Mouse (Mus musculus) liver, embryonic 16.5 days (tissue): ENCODE measurements around the gene Celf2. TPM values are rescaled to one million over a fixed set of nuclear protein-coding genes. Genes with fewer than 3 reads are reported as not detected.

Experiments
- ATAC-seq: fragments of 200-750 bp; cut with Nextera tagmentation; 2 replicates; pipeline ENCODE4 v1.8.0; 2017; ENCODE audit warnings: low read depth, mild to moderate bottlenecking, moderate number of reproducible peaks, moderate library complexity
- H3K27ac ChIP-seq: fragments of 300-500 bp; sonication (generic); 2 replicates; pipeline ENCODE4 v1.5.1; 2014; ENCODE audit warnings: mild to moderate bottlenecking, low read length
- H3K27me3 ChIP-seq: fragments of 300-500 bp; sonication (generic); 2 replicates; pipeline ENCODE4 v1.6.1; 2014; ENCODE audit warnings: low read depth, low read length, mixed read lengths; ENCODE audit not compliant: control insufficient read depth, insufficient read depth
- H3K36me3 ChIP-seq: fragments of 300-500 bp; sonication (generic); 2 replicates; pipeline ENCODE4 v1.6.1; 2014; ENCODE audit warnings: mild to moderate bottlenecking; ENCODE audit not compliant: control insufficient read depth, insufficient read depth
- H3K4me1 ChIP-seq: fragments of 300-500 bp; sonication (generic); 2 replicates; pipeline ENCODE4 v1.6.1; 2014; ENCODE audit warnings: low read depth, low read length, mixed read lengths; ENCODE audit not compliant: control insufficient read depth
- H3K4me2 ChIP-seq: fragments of 300-500 bp; sonication (generic); 2 replicates; pipeline ENCODE4 v1.6.1; 2014; ENCODE audit warnings: low read depth, low read length, mixed read lengths
- H3K4me3 ChIP-seq: fragments of 300-500 bp; sonication (generic); 2 replicates; pipeline ENCODE4 v1.5.1; 2014; ENCODE audit warnings: low read depth, mild to moderate bottlenecking, low read length
- H3K9ac ChIP-seq: fragments of 300-500 bp; sonication (generic); 2 replicates; pipeline ENCODE4 v1.6.1; 2014; ENCODE audit warnings: low read depth, low read length
- H3K9me3 ChIP-seq: fragments of 300-500 bp; sonication (generic); replicated peaks from 2 replicates; pipeline ENCODE4 v1.6.1; 2016; ENCODE audit warnings: low read length; ENCODE audit not compliant: control insufficient read depth
- WGBS: fragments of 180-500 bp; shearing (Covaris S2); extraction: QIAGEN DNeasy Blood & Tissue Kit; methylation state at CpG from one replicate; pipeline ENCODE4 v1.1.7; 2014; ENCODE audit not compliant: insufficient replicate concordance; 5-methylcytosine and 5-hydroxymethylcytosine counted together
- polyA plus RNA-seq: library from polyadenylated mRNA; unstranded; fragments of >200 nt; fragmentation: Nextera tagmentation; extraction: Ambion mirVana; gene quantifications from 2 replicates; pipeline ENCODE4 v1.2.1, GENCODE M21; 2015

Gene Celf2
- polyA plus RNA-seq, 1 experiment from 2014 or later, result 10.0 TPM

- Histone ChIP-seq H3K27ac (0 out of 2 replicates have a peak overlapping the region, but pooled peaks have one; percentile 1), H3K36me3 (no peaks in the 10 kb centered on the region), H3K4me2 (no peak overlapping the region), H3K27me3 (no peaks in the 10 kb centered on the region), H3K4me1 (peaks cover 4% of the 10 kb centered on the region), H3K9ac (no peak overlapping the region), H3K9me3 (no peaks in the 10 kb centered on the region), H3K4me3 (no peak overlapping the region)
- no peak for ATAC-seq
- 58% methylated on average over 11 of the region's 11 CpGs for WGBS
Measured at GRCm38 (mm10) chr2:6705929-6706739, 803.2 kb downstream of the Celf2 start.

- Histone ChIP-seq H3K27ac (no peak overlapping the region), H3K4me1 (peaks cover 4% of the 10 kb centered on the region), H3K36me3 (no peaks in the 10 kb centered on the region), H3K27me3 (no peaks in the 10 kb centered on the region), H3K9ac (no peak overlapping the region), H3K9me3 (no peaks in the 10 kb centered on the region), H3K4me2 (no peak overlapping the region), H3K4me3 (no peak overlapping the region)
- ATAC-seq, result no peak
- whole genome bisulfite sequencing, result 44% methylated on average over 7 of the region's 7 CpGs
Measured at GRCm38 (mm10) chr2:6705475-6705874, 803.9 kb downstream of the Celf2 start.

GRCm38 (mm10) chr2:6704804-6705203 lies 804.6 kb downstream of the Celf2 start:
- H3K27ac ChIP-seq, result no peak overlapping the region
- no peaks in the 10 kb centered on the region for H3K36me3 ChIP-seq
- no peak overlapping the region for H3K9ac ChIP-seq
- ATAC-seq, result no peak
- H3K4me2 ChIP-seq, result no peak overlapping the region
- peaks cover 4% of the 10 kb centered on the region for H3K4me1 ChIP-seq
- H3K27me3 ChIP-seq, result no peaks in the 10 kb centered on the region
- no peaks in the 10 kb centered on the region for H3K9me3 ChIP-seq
- WGBS, result 18% methylated on average over 1 of the region's 1 CpGs
- no peak overlapping the region for H3K4me3 ChIP-seq

GRCm38 (mm10) chr2:6704342-6704741 lies 805.0 kb downstream of the Celf2 start:
- H3K4me2 ChIP-seq, result no peak overlapping the region
- no peak overlapping the region for H3K27ac ChIP-seq
- no peak overlapping the region for H3K9ac ChIP-seq
- peak; percentile 39; the same call in 1 of the 2 replicates for ATAC-seq
- H3K9me3 ChIP-seq, result no peaks in the 10 kb centered on the region
- 23% methylated on average over 7 of the region's 7 CpGs for WGBS
- no peaks in the 10 kb centered on the region for H3K36me3 ChIP-seq
- H3K4me3 ChIP-seq, result no peak overlapping the region
- peaks cover 4% of the 10 kb centered on the region for H3K4me1 ChIP-seq
- H3K27me3 ChIP-seq, result no peaks in the 10 kb centered on the region

- 39% methylated on average over 1 of the region's 1 CpGs for WGBS
- H3K4me3 ChIP-seq, result no peak overlapping the region
- H3K27ac ChIP-seq, result no peak overlapping the region
- no peaks in the 10 kb centered on the region for H3K27me3 ChIP-seq
- H3K36me3 ChIP-seq, result no peaks in the 10 kb centered on the region
- H3K9me3 ChIP-seq, result no peaks in the 10 kb centered on the region
- no peak overlapping the region for H3K9ac ChIP-seq
- no peak for ATAC-seq
- no peak overlapping the region for H3K4me2 ChIP-seq
- no peaks in the 10 kb centered on the region for H3K4me1 ChIP-seq
Measured at GRCm38 (mm10) chr2:6696326-6696725, 813.0 kb downstream of the Celf2 start.

GRCm38 (mm10) chr2:6695353-6695951 lies 813.9 kb downstream of the Celf2 start:
- no peaks in the 10 kb centered on the region for H3K27me3 ChIP-seq
- H3K4me1 ChIP-seq, result no peaks in the 10 kb centered on the region
- no peak for ATAC-seq
- no peaks in the 10 kb centered on the region for H3K36me3 ChIP-seq
- no peak overlapping the region for H3K4me3 ChIP-seq
- no peak overlapping the region for H3K27ac ChIP-seq
- no peak overlapping the region for H3K9ac ChIP-seq
- WGBS, result 29% methylated on average over 4 of the region's 4 CpGs
- no peak overlapping the region for H3K4me2 ChIP-seq
- no peaks in the 10 kb centered on the region for H3K9me3 ChIP-seq

- H3K4me3 ChIP-seq, result no peak overlapping the region
- WGBS, result 61% methylated on average over 2 of the region's 2 CpGs
- H3K27me3 ChIP-seq, result no peaks in the 10 kb centered on the region
- H3K9me3 ChIP-seq, result no peaks in the 10 kb centered on the region
- H3K4me1 ChIP-seq, result no peaks in the 10 kb centered on the region
- no peak overlapping the region for H3K27ac ChIP-seq
- no peak overlapping the region for H3K4me2 ChIP-seq
- no peak overlapping the region for H3K9ac ChIP-seq
- ATAC-seq, result no peak
- no peaks in the 10 kb centered on the region for H3K36me3 ChIP-seq
Measured at GRCm38 (mm10) chr2:6689689-6690088, 819.7 kb downstream of the Celf2 start.

- Histone ChIP-seq H3K4me2 (no peak overlapping the region), H3K9ac (no peak overlapping the region), H3K27ac (no peak overlapping the region), H3K9me3 (no peaks in the 10 kb centered on the region), H3K27me3 (no peaks in the 10 kb centered on the region), H3K36me3 (no peaks in the 10 kb centered on the region), H3K4me1 (no peaks in the 10 kb centered on the region), H3K4me3 (no peak overlapping the region)
- ATAC-seq, result no peak
- 76% methylated on average over 1 of the region's 1 CpGs for WGBS
Measured at GRCm38 (mm10) chr2:6678231-6678630, 831.1 kb downstream of the Celf2 start.

- H3K9ac ChIP-seq, result no peak overlapping the region
- no peaks in the 10 kb centered on the region for H3K27me3 ChIP-seq
- H3K9me3 ChIP-seq, result no peaks in the 10 kb centered on the region
- H3K4me1 ChIP-seq, result no peaks in the 10 kb centered on the region
- no peak for ATAC-seq
- no peak overlapping the region for H3K4me2 ChIP-seq
- no peaks in the 10 kb centered on the region for H3K36me3 ChIP-seq
- H3K27ac ChIP-seq, result no peak overlapping the region
- no peak overlapping the region for H3K4me3 ChIP-seq
Measured at GRCm38 (mm10) chr2:6677457-6677856, 831.9 kb downstream of the Celf2 start.
